Mouse (Mus musculus): ENCODE measurements around the gene Tmem204. TPM values are rescaled to one million over a fixed set of nuclear protein-coding genes. Genes with fewer than 3 reads are reported as not detected.
"Not testable (repeated sequence)": the region's sequence is repeated elsewhere in the genome, so short reads cannot be mapped to it uniquely, and the experiment has no call there.

Tmem204 gene
- 14.1 and 15.4 TPM in 2 replicates for polyA plus RNA-seq (2015; fragmentation: Nextera tagmentation; extraction: Ambion mirVana)

DNA sequence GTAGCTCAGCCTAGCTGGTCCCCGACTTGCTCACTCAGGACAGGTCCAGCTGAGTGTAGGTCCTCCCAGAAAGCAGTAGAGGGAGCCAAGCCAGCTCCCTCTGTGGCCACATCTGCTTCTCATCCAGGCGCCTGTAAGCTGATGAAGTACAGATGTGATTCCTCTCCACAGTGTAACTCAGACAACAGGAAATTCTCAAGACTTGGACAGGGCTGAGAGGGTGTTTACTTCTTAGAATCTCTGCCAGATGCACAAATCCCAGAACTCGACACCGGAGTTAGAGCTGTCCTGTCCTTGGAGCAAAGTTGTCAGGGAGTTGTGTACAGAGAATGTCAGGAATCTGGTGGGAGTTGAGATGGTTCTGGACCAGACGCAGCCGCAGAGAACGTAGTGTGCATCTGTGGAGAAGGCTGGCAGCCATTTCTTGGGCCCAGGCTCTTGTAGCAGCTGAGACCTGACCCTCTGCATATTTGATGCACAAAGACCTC, at the start of gene Tmem204:
Gene Tmem204, minus strand, starts transcription at position 148 of the 488 bp plus-strand sequence.
- H3K4me1 ChIP-seq: peaks cover 50% of the 10 kb centered on the region
- H3K4me3 ChIP-seq: no peak within 1 kb of the TSS
- 6% methylated on average over 7 of the region's 7 CpGs for WGBS
- H3K36me3 ChIP-seq: peaks cover 15% of the 10 kb centered on the region; the same call in 1 of the 2 replicates
- H3K4me2 ChIP-seq (replicated peaks): peak within 1 kb of the TSS; percentile 27
- ATAC-seq (ENCODE audit: low FRiP score, low read depth): peak; percentile 95
- no peaks in the 10 kb centered on the region for H3K9me3 ChIP-seq
- no peak within 1 kb of the TSS; the same call in 1 of the 2 replicates for H3K9ac ChIP-seq
- H3K27me3 ChIP-seq: no peaks in the 10 kb centered on the region
- H3K27ac ChIP-seq: peak within 1 kb of the TSS; percentile 98

DNA sequence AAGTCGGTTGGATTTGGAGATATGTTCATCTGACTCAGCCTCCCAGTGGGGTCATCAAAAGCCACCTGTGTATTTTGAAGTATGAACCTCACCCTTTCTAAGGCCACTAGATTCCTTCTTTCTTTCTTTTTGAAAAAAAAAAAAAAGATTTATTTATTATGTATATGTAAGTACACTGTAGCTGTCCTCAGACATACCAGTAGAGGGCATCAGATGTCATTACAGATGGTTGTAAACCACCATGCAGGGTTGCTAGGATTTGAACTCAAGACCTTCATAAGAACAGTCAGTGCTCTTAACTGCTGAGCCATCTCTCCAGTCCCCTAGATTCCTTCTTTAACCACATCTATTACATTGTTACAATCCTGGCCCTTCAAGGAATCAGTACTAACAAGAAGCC, 46.7 kb upstream of the Tmem204 start:
- H3K4me1 ChIP-seq: peaks cover 11% of the 10 kb centered on the region
- no peak overlapping the region for H3K9ac ChIP-seq
- no peak for ATAC-seq (ENCODE audit: low FRiP score, low read depth)
- H3K36me3 ChIP-seq: no peaks in the 10 kb centered on the region
- H3K27me3 ChIP-seq: no peaks in the 10 kb centered on the region
- H3K27ac ChIP-seq: no peak overlapping the region
- H3K4me2 ChIP-seq (replicated peaks): no peak overlapping the region
- WGBS: 76% methylated on average over 1 of the region's 1 CpGs
- H3K4me3 ChIP-seq: no peak overlapping the region
- H3K9me3 ChIP-seq: no peaks in the 10 kb centered on the region

DNA sequence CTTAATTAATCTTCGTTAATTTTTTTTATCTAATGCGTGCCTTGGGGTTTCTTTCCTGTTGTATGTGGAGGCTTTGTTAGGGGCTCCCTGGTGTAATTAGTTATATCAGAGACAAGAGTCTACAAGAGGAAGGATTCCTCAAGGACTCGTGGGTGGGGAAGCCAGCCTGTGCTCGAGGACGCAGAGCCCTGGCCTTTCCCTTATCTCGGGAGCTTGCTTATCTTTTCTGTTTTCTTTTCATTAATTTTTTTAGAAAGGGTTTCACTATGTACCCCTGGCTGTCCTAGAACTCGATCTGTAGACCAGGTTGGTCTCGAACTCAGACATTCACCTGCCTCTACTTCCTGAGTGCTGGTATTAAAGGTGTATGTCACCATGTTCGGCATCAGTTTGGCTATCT, 44.3 kb upstream of the Tmem204 start:
- Histone ChIP-seq H3K27ac (no peak overlapping the region), H3K4me2 (replicated peaks) (no peak overlapping the region), H3K4me1 (no peaks in the 10 kb centered on the region), H3K27me3 (0 out of 2 replicates have a peak, but pooled peaks cover 4% of the 10 kb centered on the region), H3K9ac (no peak overlapping the region), H3K9me3 (no peaks in the 10 kb centered on the region), H3K36me3 (no peaks in the 10 kb centered on the region), H3K4me3 (no peak overlapping the region)
- no peak for ATAC-seq (ENCODE audit: low FRiP score, low read depth)
- 75% methylated on average over 9 of the region's 9 CpGs for WGBS

DNA sequence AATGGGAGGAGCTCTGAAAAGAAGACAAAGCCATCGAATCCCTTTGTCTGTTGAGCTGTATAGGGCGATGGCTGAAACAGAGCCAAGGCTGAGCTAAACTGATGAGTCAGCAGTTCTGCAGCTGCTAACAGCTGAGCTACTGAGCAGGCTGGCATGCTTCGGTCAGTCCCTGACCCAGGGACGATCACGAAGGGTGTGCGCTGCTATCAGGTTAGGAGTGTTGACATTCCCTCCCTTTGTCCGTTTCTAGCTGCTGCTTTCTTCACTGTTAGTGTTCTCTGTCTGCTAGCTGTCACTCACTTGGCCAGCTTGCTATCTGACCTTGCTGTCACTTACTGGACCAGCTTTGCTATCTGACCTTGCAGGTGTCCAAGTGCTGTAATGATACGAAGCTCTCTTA, 43.7 kb upstream of the Tmem204 start:
- no peaks in the 10 kb centered on the region for H3K36me3 ChIP-seq
- no peak for ATAC-seq (ENCODE audit: low FRiP score, low read depth)
- H3K27ac ChIP-seq: no peak overlapping the region
- no peak overlapping the region; the same call in 1 of the 2 replicates for H3K9ac ChIP-seq
- WGBS: 69% methylated on average over 8 of the region's 8 CpGs
- H3K9me3 ChIP-seq: no peaks in the 10 kb centered on the region
- no peaks in the 10 kb centered on the region for H3K4me1 ChIP-seq
- H3K27me3 ChIP-seq: 0 out of 2 replicates have a peak, but pooled peaks cover 4% of the 10 kb centered on the region
- no peak overlapping the region for H3K4me3 ChIP-seq
- no peak overlapping the region for H3K4me2 ChIP-seq (replicated peaks)

DNA sequence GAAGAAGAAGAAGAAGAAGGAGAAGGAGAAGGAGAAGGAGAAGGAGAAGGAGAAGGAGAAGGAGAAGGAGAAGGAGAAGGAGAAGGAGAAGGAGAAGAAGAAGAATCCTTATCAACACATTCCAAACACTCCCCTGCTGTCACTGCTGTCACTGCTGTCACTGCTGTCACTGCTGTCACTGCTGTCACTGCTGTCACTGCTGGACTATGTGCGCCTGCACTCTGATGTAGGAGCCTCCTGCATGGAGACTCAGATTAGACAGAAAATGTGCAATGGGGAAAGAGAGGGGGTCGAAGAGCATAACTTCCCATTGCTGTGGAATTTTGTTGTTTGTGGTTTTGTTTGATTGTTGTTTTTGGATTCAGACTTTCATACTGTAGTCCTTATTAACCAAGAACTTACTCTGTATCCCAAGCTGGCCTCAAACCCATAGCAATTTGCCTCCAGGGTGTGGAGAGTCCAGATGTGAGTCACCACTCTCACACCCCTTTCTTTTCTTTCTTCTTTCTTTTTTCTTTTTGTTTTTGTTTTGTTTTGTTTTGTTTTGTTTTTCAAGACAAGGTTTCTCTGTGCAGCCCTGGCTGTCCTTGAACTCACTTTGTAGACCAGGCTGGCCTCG, 42.2 kb upstream of the Tmem204 start:
- ATAC-seq (ENCODE audit: low FRiP score, low read depth); H3K36me3 ChIP-seq; H3K4me3 ChIP-seq; H3K9ac ChIP-seq; H3K9me3 ChIP-seq; H3K4me2 ChIP-seq (replicated peaks); H3K4me1 ChIP-seq; H3K27ac ChIP-seq; H3K27me3 ChIP-seq: not testable (repeated sequence)
- 80% methylated on average over 3 of the region's 3 CpGs for whole genome bisulfite sequencing

DNA sequence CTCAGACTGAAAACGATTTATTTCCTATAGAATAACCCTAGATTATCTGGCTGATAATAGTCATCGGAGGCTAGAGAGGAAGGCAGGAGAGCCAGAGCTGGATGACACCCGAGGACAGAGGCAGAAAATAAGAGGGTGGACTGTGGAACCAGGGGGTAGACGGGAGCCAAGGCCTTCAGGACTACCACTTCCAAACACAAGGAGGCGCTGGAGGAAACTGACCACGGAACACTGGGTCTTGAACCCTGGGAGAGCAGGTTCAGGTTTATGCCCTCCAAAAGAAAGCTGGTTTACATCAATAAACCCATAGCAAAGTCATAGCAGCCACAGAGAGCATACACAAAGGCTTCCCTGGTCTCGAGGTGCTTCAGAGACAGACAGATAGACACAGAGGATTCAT, 40.6 kb upstream of the Tmem204 start:
- no peaks in the 10 kb centered on the region for H3K36me3 ChIP-seq
- H3K9me3 ChIP-seq: no peaks in the 10 kb centered on the region
- no peak for ATAC-seq (ENCODE audit: low FRiP score, low read depth)
- 32% methylated on average over 7 of the region's 7 CpGs for WGBS
- H3K4me2 ChIP-seq (replicated peaks): no peak overlapping the region
- no peak overlapping the region for H3K27ac ChIP-seq
- H3K27me3 ChIP-seq: 0 out of 2 replicates have a peak, but pooled peaks cover 4% of the 10 kb centered on the region
- H3K4me3 ChIP-seq: no peak overlapping the region
- no peak overlapping the region for H3K9ac ChIP-seq
- H3K4me1 ChIP-seq: peaks cover 4% of the 10 kb centered on the region; the same call in 1 of the 2 replicates

DNA sequence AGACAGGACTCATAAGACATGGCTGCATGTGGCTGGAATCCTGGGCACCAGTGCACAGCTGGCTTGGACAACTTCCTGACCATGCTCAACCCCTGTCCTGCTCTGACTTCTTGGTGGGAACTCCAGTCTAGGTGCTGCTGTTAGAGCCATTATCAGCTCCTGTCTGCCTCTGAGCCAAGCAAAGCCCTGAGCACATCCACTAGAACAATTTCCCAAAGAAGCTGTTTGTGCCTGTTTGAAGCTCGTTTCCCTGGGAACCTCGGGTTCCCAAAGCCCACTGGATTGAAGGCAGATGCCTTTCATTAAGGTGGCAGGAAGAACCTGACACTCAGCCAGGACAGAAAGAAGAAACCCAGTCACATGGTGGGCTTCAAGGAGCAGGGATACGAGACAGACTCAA, 37.0 kb upstream of the Tmem204 start, which contains the start of gene Ptx4:
Gene Ptx4, plus strand, starts transcription at position 355 of the 400 bp plus-strand sequence.
- Histone ChIP-seq H3K4me3 (no peak within 1 kb of the TSS), H3K27ac (peak within 1 kb of the TSS; percentile 22; the same call in 1 of the 2 replicates), H3K27me3 (0 out of 2 replicates have a peak, but pooled peaks cover 4% of the 10 kb centered on the region), H3K36me3 (no peaks in the 10 kb centered on the region), H3K9ac (peak within 1 kb of the TSS; percentile 50; the same call in 1 of the 2 replicates), H3K4me1 (peaks cover 10% of the 10 kb centered on the region; the same call in 1 of the 2 replicates), H3K9me3 (no peaks in the 10 kb centered on the region), H3K4me2 (replicated peaks) (no peak within 1 kb of the TSS)
- no peak for ATAC-seq (ENCODE audit: low FRiP score, low read depth)
- 13% methylated on average over 3 of the region's 3 CpGs for WGBS

DNA sequence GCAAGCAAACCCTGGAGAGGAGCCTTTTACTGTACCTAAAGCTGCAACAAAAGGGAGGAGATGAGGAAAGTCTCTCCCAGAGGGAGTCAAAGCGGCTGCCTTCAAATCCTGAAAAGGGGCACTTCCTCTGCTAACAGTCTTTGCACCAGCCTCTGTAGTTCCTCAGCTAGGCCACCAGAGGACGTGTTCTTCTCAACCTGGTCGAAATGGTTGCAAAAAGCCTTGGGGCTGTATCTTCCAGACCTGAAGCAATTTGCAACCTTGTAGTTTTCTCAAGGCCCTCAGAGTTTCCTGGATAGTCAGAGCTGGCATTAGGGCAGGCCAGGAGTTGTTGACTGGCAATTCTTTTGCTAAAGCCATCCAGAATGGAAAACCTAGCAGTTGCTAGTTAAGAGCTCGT, 33.9 kb upstream of the Tmem204 start:
- no peak for ATAC-seq (ENCODE audit: low FRiP score, low read depth)
- Histone ChIP-seq H3K27ac (no peak overlapping the region), H3K9me3 (no peaks in the 10 kb centered on the region), H3K4me2 (replicated peaks) (no peak overlapping the region), H3K27me3 (no peaks in the 10 kb centered on the region), H3K4me3 (no peak overlapping the region), H3K9ac (no peak overlapping the region), H3K4me1 (peaks cover 18% of the 10 kb centered on the region), H3K36me3 (peaks cover 20% of the 10 kb centered on the region; the same call in 1 of the 2 replicates)
- whole genome bisulfite sequencing: 41% methylated on average over 4 of the region's 4 CpGs

DNA sequence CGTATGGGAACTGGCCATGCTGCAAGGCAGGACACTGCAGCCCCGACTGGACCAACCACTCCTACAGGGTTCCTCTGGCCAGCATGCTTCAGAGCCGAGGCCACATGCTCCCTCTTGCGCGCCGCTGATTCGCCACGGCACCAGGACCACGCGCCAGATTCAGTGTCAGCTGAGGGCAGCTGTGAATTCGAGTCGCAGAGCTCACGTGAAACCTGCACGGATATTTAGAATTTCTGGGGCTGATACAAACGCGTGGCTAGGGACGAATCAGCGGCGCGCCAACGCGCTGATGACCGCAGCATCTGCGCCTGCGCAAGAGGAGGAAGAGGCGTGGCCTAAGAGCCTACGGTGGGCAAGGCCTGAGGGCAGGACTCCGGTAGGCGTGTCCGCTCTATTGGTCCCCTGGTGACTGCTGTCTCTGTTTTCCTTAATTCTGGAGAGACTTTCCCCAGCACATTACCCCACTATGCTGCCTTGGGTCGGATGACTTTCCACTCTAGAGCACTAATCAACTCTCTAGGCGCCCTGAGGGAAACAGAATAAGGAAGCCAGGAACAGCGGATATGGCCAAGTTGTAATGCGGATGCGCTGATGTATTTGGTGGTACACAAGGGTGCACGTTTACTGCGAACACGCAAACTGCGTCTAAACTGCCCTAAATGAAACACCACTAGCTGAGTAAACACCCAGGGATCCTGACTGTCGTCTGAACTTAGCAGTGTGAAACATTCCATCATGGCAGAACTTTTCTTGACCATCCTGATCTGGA, 32.5 kb upstream of the Tmem204 start, which contains the start of gene Telo2:
Gene Telo2, minus strand, starts transcription at position 304 of the 769 bp plus-strand sequence.
- Histone ChIP-seq H3K4me3 (peak within 1 kb of the TSS; percentile 68), H3K9ac (peak within 1 kb of the TSS; percentile 68), H3K4me2 (replicated peaks) (peak within 1 kb of the TSS; percentile 96), H3K27me3 (no peaks in the 10 kb centered on the region), H3K36me3 (peaks cover 34% of the 10 kb centered on the region), H3K27ac (peak within 1 kb of the TSS; percentile 89), H3K4me1 (peaks cover 18% of the 10 kb centered on the region), H3K9me3 (no peaks in the 10 kb centered on the region)
- ATAC-seq (ENCODE audit: low FRiP score, low read depth): peak; percentile 93
- WGBS: 4% methylated on average over 40 of the region's 40 CpGs

DNA sequence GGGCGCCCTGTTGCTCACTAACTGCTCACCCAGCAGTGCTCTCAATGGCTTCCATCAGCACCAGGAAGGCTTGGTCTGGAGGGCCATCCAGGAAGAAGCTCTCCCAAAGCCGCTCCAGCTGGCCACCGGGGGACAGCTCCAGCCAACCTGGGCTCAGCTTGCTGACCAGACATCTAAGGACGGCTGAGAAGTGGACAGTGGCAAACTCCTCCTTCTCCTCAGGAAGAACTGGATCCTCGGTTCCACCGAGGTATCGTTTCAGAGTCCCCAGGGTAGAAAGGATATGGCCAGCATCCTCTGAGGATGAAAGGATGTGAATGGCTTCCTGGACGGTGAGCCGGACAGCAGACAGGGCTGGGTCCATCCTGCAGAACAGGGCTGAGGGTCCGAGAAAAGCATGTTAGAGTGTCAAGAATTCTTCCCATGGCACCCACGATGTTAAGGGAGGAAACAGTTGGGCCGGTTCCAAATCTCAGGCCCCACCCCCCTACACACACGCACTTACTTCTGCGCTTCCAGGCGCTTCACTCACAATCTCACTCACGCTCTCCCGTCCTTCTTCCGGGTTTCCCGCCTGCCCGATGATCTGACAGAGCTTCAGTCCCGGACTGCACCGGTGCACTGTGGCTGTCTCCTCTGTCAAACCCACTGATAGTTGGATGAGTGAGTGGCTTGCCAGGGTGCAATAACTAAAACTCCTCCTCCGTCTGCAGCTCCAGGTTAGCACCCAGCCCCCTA, 31.7 kb upstream of the Tmem204 start:
- no peak; the same call in none of the 2 replicates for ATAC-seq (ENCODE audit: low FRiP score, low read depth)
- Histone ChIP-seq H3K4me2 (replicated peaks) (peak overlapping the region; percentile 96), H3K27ac (peak overlapping the region; percentile 89), H3K4me1 (peaks cover 14% of the 10 kb centered on the region), H3K9me3 (no peaks in the 10 kb centered on the region), H3K4me3 (peak overlapping the region; percentile 68), H3K36me3 (peaks cover 42% of the 10 kb centered on the region), H3K27me3 (no peaks in the 10 kb centered on the region), H3K9ac (peak overlapping the region; percentile 68)
- 9% methylated on average over 23 of the region's 23 CpGs for WGBS

DNA sequence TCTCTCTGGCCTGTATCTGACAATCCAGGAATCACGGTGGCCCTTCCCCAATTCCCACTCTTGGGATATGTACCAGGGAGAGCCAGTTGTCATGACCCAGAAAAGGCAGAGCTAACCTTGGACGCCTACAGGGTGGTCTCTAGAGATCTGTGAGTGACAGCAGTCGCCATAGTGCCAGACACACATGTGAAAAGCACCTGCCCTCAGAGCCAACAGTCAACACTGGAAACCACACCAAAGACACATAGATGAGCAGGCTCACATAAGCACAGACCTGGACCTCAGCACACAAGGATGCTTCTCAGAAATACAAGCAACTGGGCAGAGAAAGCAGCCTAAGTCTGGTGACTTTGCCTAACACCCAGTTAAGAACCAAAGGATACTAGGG, 29.0 kb upstream of the Tmem204 start:
- Histone ChIP-seq H3K27me3 (no peaks in the 10 kb centered on the region), H3K4me1 (peaks cover 14% of the 10 kb centered on the region), H3K27ac (no peak overlapping the region), H3K4me3 (no peak overlapping the region), H3K9me3 (no peaks in the 10 kb centered on the region), H3K36me3 (peaks cover 68% of the 10 kb centered on the region), H3K4me2 (replicated peaks) (no peak overlapping the region), H3K9ac (no peak overlapping the region)
- 82% methylated on average over 3 of the region's 3 CpGs for WGBS
- ATAC-seq (ENCODE audit: low FRiP score, low read depth): no peak

All from limb, embryonic 13.5 days (tissue).